Mouse (Mus musculus) adrenal gland, postnatal 10 days (tissue): ENCODE results near the gene Tbl1x. TPM values are rescaled to one million over a fixed set of nuclear protein-coding genes. Genes with fewer than 3 reads are reported as not detected.
A peak's percentile ranks its signal among the peaks of the same experiment; 100 is the strongest.

Experiments
- DNase-seq: peaks from one replicate; pipeline ENCODE4 v3.0.0; 2021; ENCODE audit warnings: mixed read lengths
- total RNA-seq, 2 experiments: library from RNA; stranded (reverse); gene quantifications; 2 replicates each; pipeline ENCODE4 v1.2.3; 2021

The Tbl1x gene
- total RNA-seq, 2 experiments from 2014 or later, result 57.3 to 59.6 TPM

DNA sequence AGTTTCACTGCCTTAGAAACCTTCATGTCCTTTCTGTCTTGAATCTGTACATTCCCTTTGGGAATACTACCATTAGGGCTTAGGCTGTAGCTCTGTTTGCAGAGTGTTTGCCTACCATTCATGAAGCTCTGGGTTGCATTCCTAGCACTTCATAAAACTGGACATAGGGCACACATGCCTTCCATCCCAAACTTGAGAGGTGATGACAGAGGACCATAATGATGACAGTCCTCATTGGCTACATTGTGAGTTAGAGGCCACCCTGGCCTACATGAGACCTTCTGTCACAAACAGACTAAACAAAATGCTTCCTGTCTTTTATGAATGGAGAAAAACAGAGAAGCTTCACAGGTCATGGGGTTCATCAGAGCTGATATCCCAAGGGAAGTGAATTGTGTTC lies 33.2 kb downstream of the Tbl1x start:
- no peak for DNase-seq

DNA sequence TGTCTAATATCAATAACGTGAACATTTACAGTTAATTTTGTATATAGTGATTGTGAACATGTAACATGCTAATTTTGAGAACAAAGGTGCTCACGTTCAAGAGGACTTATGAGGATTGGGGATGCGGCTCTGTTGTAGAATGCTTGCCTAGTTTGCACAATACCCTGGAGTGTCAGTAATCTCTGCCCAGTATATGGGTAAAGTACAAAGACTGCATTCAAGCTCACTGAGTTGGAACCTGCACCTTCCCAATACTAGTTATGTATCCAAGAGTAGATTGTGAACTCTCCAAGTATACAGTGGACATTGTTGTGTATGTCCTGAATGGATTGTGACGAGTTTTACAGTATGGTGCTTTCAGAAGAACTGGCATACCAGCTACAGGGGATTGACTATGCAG lies 33.7 kb downstream of the Tbl1x start:
- no peak for DNase-seq

DNA sequence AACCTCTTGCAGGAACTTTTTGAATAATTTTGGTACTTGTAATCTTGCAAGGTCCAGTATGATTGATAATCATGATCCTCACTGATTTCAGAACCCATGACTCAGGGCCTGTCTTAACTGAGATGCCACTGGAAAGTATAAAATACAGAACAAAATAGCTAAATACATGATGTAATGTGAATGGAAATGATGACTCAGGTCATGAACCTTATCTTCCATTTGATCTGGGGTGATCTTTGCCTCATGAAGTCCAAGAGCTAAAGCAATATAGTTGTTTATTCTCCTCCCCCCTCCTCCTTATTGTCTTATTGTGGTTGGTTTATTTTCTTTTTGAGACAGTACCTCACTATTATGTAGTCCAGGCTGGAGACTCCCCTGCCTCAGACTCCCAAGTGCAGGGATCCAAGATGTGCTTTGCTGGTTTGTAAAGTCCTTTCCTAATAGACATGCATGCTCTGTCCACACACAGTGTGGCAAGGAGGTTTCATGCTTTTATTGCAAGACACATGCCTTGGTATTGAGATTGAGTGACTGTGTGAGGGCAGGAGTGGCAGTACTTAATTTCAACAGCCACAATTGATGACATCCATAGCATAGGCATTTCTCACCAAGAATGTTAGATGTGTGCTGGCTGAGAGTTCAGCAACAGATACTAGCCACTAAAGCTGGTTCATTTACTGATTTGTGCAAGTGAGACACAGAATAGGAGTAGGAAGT lies 34.7 kb downstream of the Tbl1x start:
- DNase-seq, result no peak

DNA sequence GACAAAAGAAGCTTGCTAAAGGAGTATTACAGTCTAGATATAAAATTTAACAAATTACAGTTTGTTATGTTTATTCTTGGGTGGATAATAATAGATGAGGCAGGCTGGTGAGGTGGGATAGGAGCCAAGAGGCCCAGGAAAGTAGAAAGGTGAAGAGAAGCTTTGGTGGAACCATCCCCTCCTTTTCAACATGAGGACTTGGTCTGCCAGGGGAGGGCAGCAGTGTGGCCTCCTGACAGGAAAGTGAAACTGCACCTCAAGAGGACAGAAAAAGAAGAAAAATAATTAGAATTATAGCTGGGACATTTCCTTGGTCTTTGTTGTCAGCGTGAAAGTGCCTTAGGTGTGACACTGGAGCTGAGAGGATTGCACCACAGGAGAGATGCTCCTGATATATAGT lies 35.6 kb downstream of the Tbl1x start:
- DNase-seq, result no peak

DNA sequence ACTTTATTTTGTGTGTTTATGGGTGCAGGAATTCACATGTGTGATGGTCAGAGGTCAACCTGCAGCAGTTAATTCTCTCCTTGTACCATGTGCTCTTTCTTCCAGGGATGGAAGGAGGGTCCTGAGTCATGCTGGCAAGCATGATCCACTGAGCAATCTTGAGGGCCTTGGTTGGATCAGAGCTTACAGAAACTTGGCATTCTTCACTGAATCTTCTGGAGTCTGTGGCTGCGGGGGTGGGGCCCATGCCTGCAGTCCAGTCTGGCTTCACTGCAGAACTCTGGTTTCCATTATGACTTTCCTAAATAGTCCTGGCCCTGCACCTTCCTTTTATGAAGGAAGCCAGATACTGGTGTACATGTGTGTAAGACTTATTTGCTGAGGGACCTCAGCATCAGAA lies 38.1 kb downstream of the Tbl1x start:
- peak; percentile 44 for DNase-seq

DNA sequence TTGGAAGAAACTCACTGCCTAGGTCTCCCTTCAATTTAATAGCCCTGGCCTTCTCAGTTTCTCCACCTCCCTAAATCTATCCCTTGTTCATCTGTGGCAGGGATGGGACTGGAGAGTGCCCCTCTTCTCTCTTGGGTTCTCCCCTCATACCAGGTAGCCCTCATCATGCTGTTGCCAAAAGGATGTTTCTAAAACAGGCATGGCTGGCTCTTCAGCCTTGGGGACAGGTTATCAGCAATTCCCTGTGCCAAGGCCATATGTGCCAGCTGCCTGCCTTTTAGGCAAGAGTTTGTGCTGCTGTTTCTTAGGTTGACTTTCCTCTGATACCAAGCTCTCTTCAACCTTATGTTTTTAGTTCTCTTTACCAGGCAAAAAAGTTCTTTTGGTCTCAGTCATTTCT lies 39.6 kb downstream of the Tbl1x start:
- no peak for DNase-seq

DNA sequence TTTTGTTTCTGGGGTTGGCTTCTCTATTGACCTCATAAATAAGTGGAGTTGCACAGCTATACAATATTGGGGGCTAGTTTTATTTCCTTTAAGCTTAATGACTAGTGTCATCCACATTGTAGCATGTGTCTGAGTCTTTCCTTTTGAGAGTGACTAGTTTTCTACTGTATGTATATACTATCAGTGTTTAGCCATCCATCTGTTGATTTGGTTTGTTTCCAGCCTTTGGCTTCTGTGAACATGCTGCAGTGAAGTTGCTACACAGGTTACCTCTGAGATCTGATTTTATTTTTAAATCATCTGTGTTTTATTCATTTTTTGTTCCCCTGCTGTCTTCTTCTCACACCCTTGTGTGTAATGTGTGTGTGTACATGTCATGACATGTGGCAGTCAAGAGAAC lies 40.5 kb downstream of the Tbl1x start:
- DNase-seq, result no peak

DNA sequence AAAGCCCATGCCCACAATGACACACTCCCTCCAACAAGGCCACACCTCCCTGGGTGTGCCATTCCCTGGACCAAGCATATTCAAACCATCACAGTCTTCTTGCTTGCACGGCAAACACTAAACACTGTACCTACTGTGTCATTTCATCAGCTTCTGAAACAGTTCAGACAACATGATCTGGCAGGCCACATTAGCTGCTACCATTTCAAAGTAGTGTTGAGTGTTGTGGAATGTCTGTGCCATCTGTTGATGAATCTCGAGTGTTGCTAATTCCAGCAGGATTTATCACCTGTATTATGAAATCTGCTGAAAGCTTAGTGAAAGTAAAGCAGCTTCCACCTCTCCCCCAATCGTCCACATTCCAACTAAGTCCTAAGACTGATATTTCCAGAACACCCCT lies 41.3 kb downstream of the Tbl1x start:
- no peak for DNase-seq

DNA sequence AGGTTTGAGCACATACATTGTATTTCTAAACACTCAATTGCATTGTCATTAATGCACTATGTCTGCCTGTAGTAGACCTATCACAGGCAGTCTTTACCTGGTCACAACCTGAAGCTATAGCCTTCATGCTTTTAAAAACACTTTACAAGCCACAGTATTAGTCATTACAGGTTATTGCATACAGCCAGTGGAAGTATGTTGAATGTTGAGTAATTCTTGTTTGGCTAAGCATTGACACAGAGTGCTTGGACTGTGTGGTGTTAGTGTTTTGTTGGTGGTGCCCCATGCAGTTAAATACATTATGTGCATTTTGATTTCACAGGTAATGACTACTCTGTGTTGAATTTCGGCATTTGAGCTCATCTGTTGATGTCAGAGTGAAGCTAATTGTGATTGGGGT lies 45.2 kb downstream of the Tbl1x start:
- no peak for DNase-seq

DNA sequence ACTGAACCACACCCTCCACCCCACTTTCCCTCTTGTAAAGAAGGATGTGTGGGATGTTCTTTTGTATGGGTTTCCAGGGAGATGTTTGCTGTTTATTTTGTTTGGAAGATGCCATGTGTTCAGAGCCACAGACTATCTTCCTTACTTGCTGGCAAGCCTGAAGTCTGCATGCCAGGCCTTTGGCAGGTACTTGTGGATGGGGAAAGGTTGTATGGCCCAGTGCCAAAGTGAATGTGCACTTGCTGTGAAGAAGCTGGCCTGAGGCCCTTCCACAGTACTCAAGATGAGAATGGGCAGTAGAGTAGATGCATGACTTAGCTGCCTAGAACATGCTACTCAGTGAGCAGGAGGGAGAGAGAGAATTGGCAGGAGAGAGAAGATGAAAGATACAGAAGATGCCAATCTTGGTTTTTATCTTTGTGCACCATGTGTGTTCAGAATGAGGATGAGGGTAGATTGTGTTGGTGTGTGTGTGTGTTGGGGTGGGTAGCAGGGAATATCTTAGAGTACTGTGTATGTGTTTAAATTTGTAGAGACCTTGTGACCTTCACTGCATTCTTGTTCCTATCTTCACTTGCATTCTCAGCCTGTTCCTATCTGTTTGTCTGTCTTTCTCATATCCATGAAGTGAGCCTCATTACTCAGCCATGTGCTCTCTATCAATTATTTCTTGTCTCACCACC lies 48.5 kb downstream of the Tbl1x start:
- DNase-seq, result peak; percentile 52

DNA sequence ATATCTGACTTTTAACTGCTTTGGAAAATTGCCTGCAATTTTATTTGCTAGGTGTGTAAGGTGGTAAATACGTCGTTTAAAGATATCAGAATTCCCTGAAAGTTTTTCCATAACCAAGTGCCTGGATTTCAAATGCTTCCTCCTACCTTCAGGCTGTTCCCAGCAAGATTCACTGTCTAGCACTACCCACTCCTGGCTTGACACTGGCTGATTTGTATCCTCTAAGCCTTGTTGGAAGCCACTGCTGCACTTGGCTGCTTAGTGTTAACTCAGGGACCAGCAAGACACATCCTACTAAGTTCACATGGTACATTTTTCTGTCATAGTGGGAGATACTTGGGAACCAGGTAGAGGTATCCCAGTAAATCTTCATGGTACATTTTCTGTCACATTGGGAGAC lies 52.8 kb downstream of the Tbl1x start:
- DNase-seq, result no peak

DNA sequence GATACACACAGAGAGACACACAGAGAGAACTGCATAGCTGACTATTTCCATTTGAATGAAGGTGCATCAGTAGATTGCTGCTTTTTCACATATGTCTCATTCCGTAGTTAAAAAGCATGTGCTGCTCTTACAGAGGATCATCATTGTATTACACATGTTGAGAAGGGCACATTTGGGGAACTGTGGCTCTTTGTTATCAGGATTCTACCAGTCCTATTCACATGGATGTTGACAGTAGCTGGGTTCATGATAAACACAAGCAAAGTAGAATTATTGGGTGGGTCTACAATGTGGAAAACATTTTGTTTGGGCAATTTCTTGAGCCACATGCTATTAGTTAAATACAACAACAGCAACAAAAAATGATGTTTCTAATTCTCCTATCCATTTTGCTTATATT lies 55.9 kb downstream of the Tbl1x start:
- no peak for DNase-seq

DNA sequence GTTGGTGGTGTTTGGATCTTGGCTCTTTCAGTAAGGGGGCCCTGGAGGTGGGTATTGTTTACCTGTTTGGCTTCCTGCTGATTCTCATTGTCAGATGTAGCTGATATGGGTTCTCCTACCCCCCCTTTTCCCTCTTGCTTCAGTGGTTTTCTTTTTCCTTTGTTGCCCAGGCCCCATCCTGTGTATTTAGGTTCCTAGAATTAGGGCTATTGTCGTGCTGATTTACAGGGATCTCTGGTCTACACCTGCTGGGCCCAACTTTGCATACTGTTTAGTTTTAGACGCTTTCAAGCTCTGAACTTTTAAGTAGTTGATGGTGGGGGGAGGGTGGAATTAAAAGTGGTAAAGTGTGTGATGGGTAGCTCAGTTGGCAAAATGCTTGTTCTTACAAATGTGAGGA lies 57.2 kb downstream of the Tbl1x start:
- DNase-seq, result no peak

DNA sequence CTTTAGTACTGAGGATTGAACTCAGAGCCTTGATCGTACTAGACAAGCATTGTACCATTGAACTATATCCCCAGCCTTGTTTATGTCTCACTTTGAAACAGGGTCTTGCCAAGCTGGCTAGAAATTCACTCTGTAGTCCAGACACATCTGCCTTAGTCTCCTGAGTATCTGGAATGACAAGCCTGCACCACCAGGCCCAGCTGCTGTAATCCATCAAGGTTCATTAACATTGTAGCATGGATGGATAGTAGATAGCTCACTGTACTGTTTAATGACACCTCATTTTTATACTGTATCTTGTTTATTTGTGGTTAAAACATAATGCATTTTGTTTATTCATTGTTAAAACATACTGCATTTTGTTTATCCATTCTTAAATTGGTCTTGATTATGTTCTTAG lies 62.9 kb downstream of the Tbl1x start:
- DNase-seq, result no peak

DNA sequence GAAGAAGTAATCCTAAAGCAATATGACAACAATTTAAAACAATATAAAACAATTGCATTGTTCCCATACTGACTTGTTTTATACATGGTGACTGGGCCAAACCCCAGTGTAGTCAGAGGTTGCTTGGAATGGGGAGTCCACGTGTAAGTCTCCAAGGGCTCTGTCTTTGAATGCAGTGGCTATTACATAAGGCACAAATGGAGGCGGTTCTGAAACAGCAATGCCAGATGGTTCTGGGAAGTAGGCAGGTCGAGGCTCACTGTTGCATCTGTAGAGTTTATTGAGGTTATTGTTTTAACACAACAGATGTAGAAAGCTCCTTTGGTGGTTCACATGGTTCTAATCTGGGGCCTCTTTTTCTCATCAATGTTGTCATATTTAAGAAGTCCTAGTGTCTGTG lies 66.3 kb downstream of the Tbl1x start:
- no peak for DNase-seq

DNA sequence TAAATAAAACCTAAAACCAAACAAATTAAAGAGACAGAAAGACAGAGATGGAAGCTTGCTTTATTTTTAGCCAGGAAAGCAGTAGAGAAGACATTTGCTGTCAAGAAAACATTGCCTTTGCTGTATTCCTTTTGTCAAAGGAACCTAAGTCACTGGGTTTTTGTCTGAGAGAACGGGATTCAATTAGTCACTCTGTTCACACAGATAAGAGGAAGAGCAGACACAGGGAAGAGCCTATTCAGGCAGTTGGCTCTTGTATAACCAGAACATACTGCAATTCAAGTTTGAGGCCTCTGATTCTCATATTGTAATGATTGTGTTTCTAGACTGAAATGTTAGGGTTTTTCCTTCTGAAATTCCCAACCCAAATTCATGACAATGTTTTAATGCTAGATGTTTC lies 67.4 kb downstream of the Tbl1x start:
- no peak for DNase-seq

DNA sequence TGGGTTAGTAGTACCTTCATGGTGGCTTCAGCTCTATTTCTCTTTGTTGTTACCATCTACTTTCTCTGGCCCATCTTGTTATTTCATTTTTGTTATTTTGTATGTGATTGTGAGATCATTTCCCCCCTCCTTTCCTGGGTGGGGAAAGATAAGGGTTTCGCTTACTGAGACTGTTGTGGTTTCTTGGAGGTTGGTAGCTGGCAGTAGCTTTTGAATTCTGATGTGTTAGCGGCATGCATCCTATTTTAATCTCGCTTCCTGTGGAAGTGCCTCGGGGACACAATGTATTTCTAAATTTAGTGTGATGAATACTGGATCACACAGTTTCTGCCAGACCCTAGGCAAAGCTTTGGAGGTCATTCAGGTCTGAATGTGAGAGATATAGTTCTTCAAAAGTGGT lies 69.2 kb downstream of the Tbl1x start:
- no peak for DNase-seq

DNA sequence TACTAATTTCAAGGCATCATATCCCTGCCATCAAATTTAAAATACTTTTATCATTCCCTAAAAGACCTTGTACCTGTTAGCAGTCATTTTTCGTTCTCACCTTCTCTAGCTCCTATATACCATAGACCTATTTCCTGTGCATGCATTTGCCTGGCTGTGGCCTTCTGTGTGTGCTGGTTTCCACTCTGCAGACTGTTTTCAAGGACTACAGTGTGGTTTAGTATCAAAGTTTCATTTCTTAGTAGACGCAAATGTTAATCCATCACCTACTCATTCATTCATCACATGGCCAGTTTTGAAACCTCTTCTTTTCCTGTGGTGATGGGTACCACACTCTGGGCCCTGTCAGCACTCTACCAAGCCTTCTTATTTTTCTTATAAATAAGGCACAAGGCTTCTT lies 75.2 kb downstream of the Tbl1x start:
- no peak for DNase-seq

DNA sequence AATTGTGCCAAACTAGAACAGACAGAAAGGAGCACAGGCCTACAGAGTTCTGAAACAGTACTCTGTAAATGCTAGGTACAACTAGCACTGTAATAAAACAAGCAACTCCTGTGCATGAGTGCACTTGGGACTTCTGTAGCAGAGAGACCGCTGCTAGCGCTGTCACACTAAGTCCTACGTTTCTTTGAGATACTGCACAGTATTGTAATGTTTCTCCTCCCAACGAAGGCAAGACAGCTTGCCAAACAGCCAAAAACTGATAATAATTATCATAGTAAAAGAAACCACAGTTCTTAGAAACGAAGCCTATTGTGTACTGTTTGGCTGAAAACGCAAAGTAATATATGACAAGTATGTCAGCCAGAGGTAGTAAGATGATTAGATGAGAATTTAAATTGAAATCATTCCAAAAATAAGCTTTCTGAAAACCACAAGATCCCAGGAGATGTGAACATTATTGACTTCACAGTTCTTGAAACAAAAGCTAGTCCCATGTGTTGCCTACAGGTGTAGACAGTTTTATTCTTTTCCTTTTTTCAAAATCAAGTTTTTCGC lies 83.9 kb downstream of the Tbl1x start:
- DNase-seq, result no peak

DNA sequence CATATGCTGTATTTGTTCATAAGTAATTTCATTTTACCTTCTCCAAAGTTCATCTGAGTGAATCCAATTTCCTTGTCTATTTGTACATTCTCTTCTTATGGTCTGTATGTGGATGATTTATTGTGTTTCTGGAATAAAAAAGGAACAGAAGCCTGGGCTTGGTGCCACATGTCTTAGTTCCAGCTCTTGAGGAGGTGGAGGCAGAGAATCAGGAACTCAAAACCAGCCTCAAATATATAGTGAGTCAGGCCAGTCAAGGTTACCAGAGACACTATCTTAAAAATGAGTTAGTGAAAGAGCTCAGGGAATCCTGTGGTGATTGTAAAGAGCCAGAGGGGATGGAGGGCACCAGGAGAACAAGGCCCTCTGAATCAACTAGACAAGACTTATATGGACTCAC lies 86.9 kb downstream of the Tbl1x start:
- DNase-seq, result peak; percentile 24

DNA sequence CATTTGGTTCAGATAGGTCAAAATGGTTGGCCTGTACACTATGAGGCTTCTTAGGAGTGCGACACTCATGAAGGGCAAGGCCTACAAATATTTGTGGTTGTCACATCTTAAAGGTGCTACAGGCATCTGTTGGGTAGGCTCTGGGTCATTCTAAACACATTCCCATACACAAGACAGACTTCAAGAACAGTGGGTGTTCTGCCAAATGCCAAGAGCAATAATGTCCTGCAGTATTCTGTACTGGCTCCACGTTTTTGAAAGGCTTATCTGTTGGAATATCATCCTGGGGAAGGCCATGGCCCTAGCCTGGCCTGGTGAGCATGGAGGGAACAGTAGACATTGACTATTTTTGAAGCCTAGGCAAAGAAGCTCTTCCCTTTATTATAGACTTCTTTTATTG lies 87.9 kb downstream of the Tbl1x start:
- DNase-seq, result no peak

DNA sequence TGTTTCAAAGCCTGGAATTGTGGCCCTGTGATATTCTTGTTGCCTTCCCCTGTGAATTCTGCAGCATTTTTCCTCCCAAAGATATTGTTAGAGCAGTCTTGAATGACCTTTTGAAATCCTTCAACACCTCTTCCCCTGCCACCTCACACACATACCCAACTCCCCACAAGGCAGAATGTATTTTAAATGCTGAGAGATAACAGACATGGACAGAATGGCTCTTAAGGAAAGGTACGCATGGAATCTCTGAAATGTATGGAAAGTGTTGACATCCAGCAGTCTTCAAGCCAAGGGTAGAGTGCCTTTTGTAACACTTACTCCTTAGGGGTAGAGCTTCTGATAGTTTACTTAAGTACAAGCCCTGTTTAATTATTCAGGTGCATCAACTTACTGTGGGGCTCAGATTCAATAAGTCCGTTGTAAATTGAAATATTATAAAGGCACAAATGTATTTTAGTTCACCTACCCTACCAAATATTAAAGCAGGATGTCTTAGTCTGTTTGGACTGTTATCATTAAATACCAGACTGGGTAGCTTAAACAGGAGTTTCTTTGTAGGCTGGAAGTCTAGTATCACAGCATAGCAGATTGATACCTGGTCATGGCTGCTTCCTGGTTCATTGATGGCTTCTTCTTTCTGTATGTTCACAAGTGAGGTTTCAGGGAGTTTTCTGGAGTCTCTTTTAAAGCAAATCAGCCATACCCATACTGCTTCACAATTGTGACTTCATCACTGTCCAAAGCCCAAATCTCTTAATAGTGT lies 92.9 kb downstream of the Tbl1x start:
- no peak for DNase-seq

DNA sequence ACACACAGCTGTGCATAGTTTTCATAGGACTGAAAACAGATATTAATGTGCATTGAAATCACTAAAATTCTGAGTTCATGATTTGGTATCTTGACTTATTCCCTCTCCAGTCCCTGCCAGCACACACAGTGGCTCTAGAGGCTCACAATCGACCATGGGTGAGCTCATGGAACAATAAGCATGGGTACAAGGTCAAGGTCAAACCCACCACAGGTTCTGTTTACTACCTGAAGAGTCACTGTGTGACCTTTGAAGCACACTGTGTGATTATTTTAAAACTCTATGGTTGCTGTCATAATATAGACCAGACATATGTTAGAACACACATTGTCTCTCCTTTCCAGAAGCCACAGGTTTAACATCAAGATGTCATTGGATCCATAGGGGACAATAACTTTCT lies 96.7 kb downstream of the Tbl1x start:
- no peak for DNase-seq
